Mouse (Mus musculus) forebrain, embryonic 14.5 days (tissue): ENCODE measurements around the gene Sult2b1. TPM values are rescaled to one million over a fixed set of nuclear protein-coding genes. Genes with fewer than 3 reads are reported as not detected.

ENCODE experiments used
- ATAC-seq: fragments of 200-750 bp; cut with Nextera tagmentation; 2 replicates; pipeline ENCODE4 v1.8.0; 2017; ENCODE audit warnings: mild to moderate bottlenecking, moderate library complexity
- DNase-seq: peaks from one replicate; pipeline ENCODE4 v3.0.0-alpha.2; 2015; ENCODE audit warnings: low spot score
- H3K27ac ChIP-seq: fragments of 300-500 bp; sonication (generic); 2 replicates; pipeline ENCODE4 v1.5.1; 2014; ENCODE audit warnings: low read depth, mild to moderate bottlenecking, control low read depth, low read length, moderate library complexity
- H3K27me3 ChIP-seq: fragments of 300-500 bp; sonication (generic); replicated peaks from 2 replicates; pipeline ENCODE4 v1.6.1; 2014; ENCODE audit warnings: low read length, control low read depth, mixed read lengths; ENCODE audit not compliant: control insufficient read depth, insufficient read depth
- H3K36me3 ChIP-seq: fragments of 300-500 bp; sonication (generic); 2 replicates; pipeline ENCODE4 v1.6.1; 2014; ENCODE audit warnings: low read length, control low read depth; ENCODE audit not compliant: control insufficient read depth, insufficient read depth
- H3K4me1 ChIP-seq: fragments of 300-500 bp; sonication (generic); 2 replicates; pipeline ENCODE4 v1.6.1; 2014; ENCODE audit warnings: antibody characterized with exemption, low read length, control low read depth; ENCODE audit not compliant: control insufficient read depth, insufficient read depth
- H3K4me2 ChIP-seq: fragments of 300-500 bp; sonication (generic); 2 replicates; pipeline ENCODE4 v1.6.1; 2014; ENCODE audit warnings: mild to moderate bottlenecking, control low read depth, low read length
- H3K4me3 ChIP-seq: fragments of 300-500 bp; sonication (generic); 2 replicates; pipeline ENCODE4 v1.5.1; 2014; ENCODE audit warnings: low read depth, low read length, control low read depth
- H3K9ac ChIP-seq: fragments of 300-500 bp; sonication (generic); 2 replicates; pipeline ENCODE4 v1.6.1; 2014; ENCODE audit warnings: mild to moderate bottlenecking, low read length, control low read depth, moderate library complexity
- H3K9me3 ChIP-seq: fragments of 300-500 bp; sonication (generic); replicated peaks from 2 replicates; pipeline ENCODE4 v1.6.1; 2016; ENCODE audit warnings: low read length, control low read depth, mixed read lengths; ENCODE audit not compliant: control insufficient read depth
- WGBS: fragments of 180-500 bp; shearing (Covaris S2); extraction: QIAGEN DNeasy Blood & Tissue Kit; methylation state at CpG from one replicate; pipeline ENCODE4 v1.1.7; 2014; 5-methylcytosine and 5-hydroxymethylcytosine counted together
- polyA plus RNA-seq: library from polyadenylated mRNA; unstranded; fragments of >200 nt; fragmentation: Nextera tagmentation; extraction: Ambion mirVana; gene quantifications from 2 replicates; pipeline ENCODE4 v1.2.1, GENCODE M21; 2014

Sult2b1 gene
- polyA plus RNA-seq, 1 experiment from 2014 or later, result 4.0 TPM

DNA sequence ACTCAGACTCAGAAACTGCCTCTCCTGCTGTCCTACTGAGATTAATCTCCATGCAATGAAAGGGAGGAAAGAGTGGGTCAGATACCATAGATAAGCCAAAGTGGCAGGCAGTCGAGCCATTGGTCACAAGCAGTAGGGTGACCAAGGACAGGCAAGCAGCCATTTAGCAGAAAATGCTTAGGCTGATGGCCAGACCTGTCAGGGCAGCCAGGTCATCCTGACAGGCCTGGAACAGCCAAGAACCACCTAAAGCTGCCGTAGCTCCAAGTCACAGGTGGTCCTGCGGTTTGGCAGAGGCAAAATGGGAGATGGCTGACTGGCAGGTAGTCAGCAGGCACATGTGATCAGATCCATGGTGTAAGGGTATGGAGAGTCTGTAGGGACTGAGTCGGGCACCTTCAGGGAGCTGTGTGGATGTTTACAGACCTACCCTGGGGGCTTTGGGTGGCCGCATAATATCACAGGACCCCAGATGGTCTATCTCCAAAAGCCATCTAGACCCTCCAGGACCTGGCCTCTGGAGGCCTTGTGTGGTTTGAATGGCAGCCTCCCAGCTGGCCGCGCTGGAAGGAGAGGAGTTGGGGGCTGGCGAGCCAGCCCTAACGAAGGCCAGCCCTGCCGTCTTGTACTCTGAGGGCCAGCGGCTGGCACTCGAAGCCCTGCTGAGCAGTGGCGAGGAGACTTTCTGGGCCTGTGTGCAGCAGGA, 62.7 kb downstream of the Sult2b1 start:
- ATAC-seq, result no peak
- Histone ChIP-seq H3K9me3 (no peaks in the 10 kb centered on the region), H3K4me2 (no peak overlapping the region), H3K27me3 (no peaks in the 10 kb centered on the region), H3K9ac (no peak overlapping the region), H3K4me1 (peaks cover 12% of the 10 kb centered on the region; the same call in 1 of the 2 replicates), H3K36me3 (peaks cover 78% of the 10 kb centered on the region), H3K4me3 (no peak overlapping the region), H3K27ac (no peak overlapping the region)
- WGBS, result 69% methylated on average over 13 of the region's 13 CpGs
- DNase-seq, result no peak

DNA sequence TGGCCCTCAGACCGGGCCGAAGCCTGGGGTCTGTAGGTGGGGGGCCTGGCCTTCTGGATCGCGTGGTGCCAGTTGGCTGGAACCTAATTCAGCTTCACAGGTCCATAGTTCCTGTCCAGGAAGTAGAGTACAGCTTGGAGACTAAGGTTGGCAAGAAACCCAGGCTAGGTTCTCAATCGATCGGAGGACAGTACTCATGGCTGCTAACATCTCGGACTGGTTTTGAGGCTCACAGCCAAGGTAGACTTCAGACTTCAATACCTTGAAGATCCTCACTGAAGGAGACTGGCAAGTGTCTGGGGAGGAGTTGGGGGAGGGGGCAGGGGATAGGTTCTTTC, 63.3 kb downstream of the Sult2b1 start:
- Histone ChIP-seq H3K27ac (no peak overlapping the region), H3K27me3 (no peaks in the 10 kb centered on the region), H3K9me3 (no peaks in the 10 kb centered on the region), H3K4me3 (no peak overlapping the region), H3K9ac (no peak overlapping the region), H3K36me3 (peaks cover 73% of the 10 kb centered on the region), H3K4me1 (peaks cover 18% of the 10 kb centered on the region; the same call in 1 of the 2 replicates), H3K4me2 (no peak overlapping the region)
- DNase-seq (no peak), ATAC-seq (no peak)
- WGBS, result 81% methylated on average over 7 of the region's 7 CpGs

DNA sequence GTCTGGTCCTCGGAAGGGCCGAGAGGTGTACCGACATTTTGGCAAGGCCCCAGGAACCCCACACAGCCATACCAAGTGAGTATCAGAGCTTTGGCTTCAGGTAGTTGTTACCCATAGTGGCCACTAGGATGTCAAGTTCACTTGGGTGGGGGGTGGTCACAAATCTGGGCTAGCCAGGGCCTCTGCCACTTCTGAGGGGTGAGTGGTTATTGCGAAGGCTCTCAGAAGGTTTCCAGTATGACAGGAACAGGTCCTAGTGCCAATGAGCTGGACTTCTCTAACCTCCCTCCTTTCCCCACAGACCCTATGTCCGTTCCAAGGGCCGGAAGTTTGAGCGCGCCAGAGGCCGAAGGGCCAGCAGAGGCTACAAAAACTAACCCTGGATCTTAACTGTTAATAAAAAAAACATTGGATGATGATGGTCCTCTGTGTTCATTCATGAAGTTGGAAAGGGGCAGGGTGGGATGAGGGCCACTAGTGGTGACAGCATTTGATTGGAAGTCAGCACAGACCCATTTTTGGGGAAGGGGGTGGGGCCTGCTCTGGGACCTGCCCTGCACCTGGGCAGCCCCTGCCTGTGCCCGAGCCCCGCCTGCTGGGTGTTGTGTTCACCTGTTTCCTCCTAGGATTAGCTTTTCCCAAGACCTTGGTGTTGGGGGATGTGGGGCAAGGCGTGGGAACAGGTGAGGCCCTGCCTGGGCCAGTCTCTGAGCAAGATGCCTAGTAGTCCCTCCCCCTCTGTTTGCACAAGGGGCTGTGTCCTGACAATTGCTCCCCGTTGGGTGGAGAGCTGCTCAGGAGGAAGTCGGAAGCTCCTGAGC, 63.8 kb downstream of the Sult2b1 start, which contains the start of gene Fam83e:
TSS of gene Fam83e (plus strand) at position 800 of the 821 bp plus-strand sequence.
- H3K27ac ChIP-seq, result no peak within 1 kb of the TSS
- peaks cover 23% of the 10 kb centered on the region; the same call in 1 of the 2 replicates for H3K4me1 ChIP-seq
- DNase-seq, result no peak
- H3K27me3 ChIP-seq, result no peaks in the 10 kb centered on the region
- ATAC-seq, result no peak
- H3K36me3 ChIP-seq, result peaks cover 67% of the 10 kb centered on the region
- no peak within 1 kb of the TSS for H3K4me3 ChIP-seq
- H3K9me3 ChIP-seq, result no peaks in the 10 kb centered on the region
- 82% methylated on average over 14 of the region's 14 CpGs for WGBS
- no peak within 1 kb of the TSS for H3K4me2 ChIP-seq
- H3K9ac ChIP-seq, result no peak within 1 kb of the TSS

DNA sequence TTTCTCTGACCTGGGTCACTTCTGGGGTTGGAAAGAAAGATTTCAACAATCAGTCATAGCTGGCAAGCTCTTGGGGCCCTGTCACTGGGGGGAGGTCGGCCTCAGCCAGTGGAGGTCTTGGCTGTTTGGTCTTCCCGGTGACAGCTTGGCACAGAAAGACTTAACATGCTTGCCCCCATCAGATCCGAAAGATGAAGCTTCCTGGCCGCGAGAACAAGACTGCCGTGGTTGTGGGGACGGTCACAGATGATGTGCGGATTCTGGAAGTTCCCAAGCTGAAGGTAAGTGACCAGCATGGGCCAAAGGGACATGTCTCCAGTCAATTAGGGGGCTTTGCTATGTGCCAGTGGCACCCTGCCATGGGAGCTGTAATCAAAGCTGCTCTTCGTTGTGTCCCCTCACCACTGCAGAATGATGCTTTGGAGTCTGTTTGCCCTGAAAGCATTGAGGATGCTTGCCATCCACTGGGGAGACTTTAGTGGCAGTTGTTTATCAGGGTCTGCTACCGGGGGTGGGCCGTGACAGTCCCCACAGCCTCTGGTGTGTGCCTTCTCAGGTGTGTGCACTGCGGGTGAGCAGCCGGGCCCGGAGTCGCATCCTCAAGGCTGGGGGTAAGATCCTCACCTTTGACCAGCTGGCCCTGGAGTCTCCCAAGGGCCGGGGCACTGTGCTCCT, 64.6 kb downstream of the Sult2b1 start:
- Histone ChIP-seq H3K27me3 (no peaks in the 10 kb centered on the region), H3K27ac (no peak overlapping the region), H3K36me3 (peaks cover 59% of the 10 kb centered on the region), H3K4me1 (peaks cover 25% of the 10 kb centered on the region; the same call in 1 of the 2 replicates), H3K9me3 (no peaks in the 10 kb centered on the region), H3K4me3 (no peak overlapping the region), H3K9ac (no peak overlapping the region), H3K4me2 (no peak overlapping the region)
- DNase-seq (no peak), ATAC-seq (no peak)
- WGBS, result 92% methylated on average over 15 of the region's 16 CpGs

DNA sequence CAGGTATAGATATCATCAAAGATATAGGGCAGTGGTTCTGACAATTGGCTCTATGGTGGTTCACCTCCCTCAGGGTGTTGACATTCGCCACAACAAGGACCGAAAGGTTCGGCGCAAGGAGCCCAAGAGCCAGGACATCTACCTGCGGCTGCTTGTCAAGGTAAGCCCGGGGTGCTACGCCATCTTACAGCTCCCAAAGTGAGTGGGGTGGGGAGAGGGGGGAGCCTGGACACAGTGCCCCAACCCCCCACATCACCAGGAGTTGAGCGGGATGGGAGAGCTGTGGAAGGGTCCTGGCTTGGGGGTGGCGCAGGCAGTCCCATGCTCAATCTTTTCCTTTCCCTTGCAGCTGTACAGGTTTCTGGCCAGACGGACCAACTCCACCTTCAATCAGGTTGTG, 65.3 kb downstream of the Sult2b1 start:
- Histone ChIP-seq H3K4me1 (peaks cover 30% of the 10 kb centered on the region), H3K27ac (no peak overlapping the region), H3K9me3 (no peaks in the 10 kb centered on the region), H3K36me3 (peaks cover 52% of the 10 kb centered on the region), H3K4me3 (peak overlapping the region; percentile 96), H3K27me3 (no peaks in the 10 kb centered on the region), H3K9ac (peak overlapping the region; percentile 98), H3K4me2 (peak overlapping the region; percentile 93)
- no peak for ATAC-seq
- no peak for DNase-seq
- 83% methylated on average over 10 of the region's 10 CpGs for WGBS

DNA sequence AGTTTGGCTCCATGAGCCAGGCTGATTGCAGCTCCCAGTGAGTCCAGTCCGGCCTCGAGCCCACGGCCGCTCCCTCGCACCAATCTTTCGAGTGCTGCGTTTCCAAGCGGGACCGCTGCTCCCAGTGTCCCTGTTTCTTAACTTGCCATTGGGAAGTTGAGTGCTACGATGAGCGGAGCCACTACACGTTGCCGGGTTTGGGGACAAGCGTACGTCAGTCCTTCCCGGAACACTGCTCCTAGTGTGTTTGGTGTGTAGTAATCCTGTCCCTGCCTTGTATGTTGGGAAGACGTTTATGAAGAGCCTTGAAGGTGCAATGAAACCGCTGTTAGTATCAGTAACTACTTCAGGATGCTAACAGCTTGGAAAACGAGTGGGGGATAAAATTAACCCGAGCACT, 66.1 kb downstream of the Sult2b1 start:
- H3K27ac ChIP-seq, result peak overlapping the region; percentile 89
- H3K4me1 ChIP-seq, result peaks cover 30% of the 10 kb centered on the region
- WGBS, result under 1% methylated on average over 20 of the region's 20 CpGs
- no peaks in the 10 kb centered on the region for H3K9me3 ChIP-seq
- ATAC-seq (no peak), DNase-seq (peak; percentile 27)
- peak overlapping the region; percentile 93 for H3K4me2 ChIP-seq
- H3K4me3 ChIP-seq, result peak overlapping the region; percentile 96
- H3K27me3 ChIP-seq, result no peaks in the 10 kb centered on the region
- peak overlapping the region; percentile 98 for H3K9ac ChIP-seq
- H3K36me3 ChIP-seq, result peaks cover 47% of the 10 kb centered on the region

DNA sequence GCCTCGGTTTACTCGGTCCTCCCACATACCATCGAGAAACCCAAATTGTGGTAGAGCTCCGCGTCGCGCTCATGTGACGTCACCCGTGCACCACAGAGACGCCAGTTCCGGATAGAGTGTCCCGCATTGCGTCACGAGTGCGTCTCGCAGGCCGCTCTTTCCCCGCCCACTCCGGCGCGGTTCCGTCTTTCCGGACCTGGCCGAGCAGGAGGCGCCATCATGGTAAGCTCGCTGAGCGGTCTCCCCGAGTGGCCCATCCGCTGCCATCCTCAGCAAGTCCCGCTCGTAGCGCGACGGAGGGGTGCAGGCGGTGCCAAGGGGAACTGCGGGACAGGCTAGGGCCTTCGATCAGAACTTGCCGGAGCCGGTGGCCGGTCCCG, 66.6 kb downstream of the Sult2b1 start, which contains the start of gene Sphk2:
TSS of gene Sphk2 (minus strand) at position 85 of the 380 bp plus-strand sequence.
- peaks cover 30% of the 10 kb centered on the region for H3K4me1 ChIP-seq
- under 1% methylated on average over 41 of the region's 41 CpGs for WGBS
- DNase-seq, result peak; percentile 99
- no peaks in the 10 kb centered on the region for H3K27me3 ChIP-seq
- no peaks in the 10 kb centered on the region for H3K9me3 ChIP-seq
- H3K36me3 ChIP-seq, result peaks cover 47% of the 10 kb centered on the region
- peak within 1 kb of the TSS; percentile 98 for H3K9ac ChIP-seq
- peak within 1 kb of the TSS; percentile 89 for H3K27ac ChIP-seq
- peak within 1 kb of the TSS; percentile 96 for H3K4me3 ChIP-seq
- peak within 1 kb of the TSS; percentile 93 for H3K4me2 ChIP-seq
- peak; percentile 79 for ATAC-seq

DNA sequence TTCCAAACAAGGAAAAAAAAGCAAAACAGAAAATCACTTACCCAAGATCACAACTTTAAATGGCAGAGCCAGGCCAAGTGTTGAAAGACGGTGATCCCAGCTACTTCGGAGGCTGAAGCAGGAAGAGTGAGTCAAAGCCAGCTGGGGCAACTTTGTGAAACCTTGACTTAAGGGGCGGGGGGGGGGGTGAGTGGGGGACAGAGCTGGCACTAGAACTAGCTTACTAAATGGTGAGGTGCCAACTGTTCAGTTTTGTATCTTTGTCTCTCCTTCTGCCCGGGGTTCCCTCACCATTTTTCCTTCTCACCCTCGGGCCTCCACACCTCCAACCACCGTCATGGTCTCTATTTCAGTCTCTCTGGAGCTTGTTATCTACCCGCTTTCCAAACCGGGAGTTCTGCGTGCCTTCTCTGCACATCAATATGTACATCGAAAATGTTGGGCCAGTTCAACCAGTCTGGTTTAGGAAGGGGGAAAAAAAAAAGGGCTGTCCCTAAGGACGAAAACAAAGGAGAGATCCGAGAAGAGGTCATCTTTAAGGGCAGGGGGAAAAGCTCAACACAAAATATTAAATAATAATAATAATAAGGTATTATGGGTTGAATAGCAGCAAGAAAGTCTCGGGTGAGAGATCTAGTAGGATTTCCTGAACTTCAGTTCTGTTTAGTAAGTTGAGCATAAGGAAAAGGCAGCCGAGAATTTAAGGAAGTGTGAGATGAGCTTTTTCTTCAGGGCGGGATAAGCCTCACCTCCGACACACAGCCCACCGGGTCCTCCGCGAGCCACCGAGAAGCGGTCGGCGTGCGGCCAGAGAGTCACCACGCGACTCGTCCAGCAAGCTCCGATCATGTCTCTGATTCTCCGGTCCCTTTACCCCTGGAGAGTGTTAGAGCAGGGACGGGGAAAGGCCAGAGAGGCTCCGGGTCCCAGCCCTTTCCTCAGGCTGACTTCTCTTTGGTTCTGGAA, 67.2 kb downstream of the Sult2b1 start:
- Histone ChIP-seq H3K9me3 (no peaks in the 10 kb centered on the region), H3K27me3 (no peaks in the 10 kb centered on the region), H3K36me3 (peaks cover 47% of the 10 kb centered on the region), H3K4me3 (peak overlapping the region; percentile 96), H3K4me2 (peak overlapping the region; percentile 90), H3K9ac (peak overlapping the region; percentile 83), H3K27ac (peak overlapping the region; percentile 65), H3K4me1 (peaks cover 30% of the 10 kb centered on the region)
- peak; percentile 14 for ATAC-seq
- whole genome bisulfite sequencing, result 10% methylated on average over 31 of the region's 31 CpGs
- DNase-seq, result no peak
